Mouse (Mus musculus) liver, postnatal 0 days (tissue): ENCODE measurements around the gene Foxn3. TPM values are rescaled to one million over a fixed set of nuclear protein-coding genes. Genes with fewer than 3 reads are reported as not detected.

Source experiments
- ATAC-seq: fragments of 200-750 bp; cut with Nextera tagmentation; 2 replicates; pipeline ENCODE4 v1.8.0; 2017; ENCODE audit warnings: mild to moderate bottlenecking, moderate library complexity
- DNase-seq: peaks from one replicate; pipeline ENCODE4 v3.0.0-alpha.2; 2016
- H3K27ac ChIP-seq: fragments of 300-500 bp; sonication (generic); 2 replicates; pipeline ENCODE4 v1.5.1; 2014; ENCODE audit warnings: antibody characterized with exemption, moderate library complexity, mild to moderate bottlenecking, low read depth
- H3K27me3 ChIP-seq: fragments of 300-500 bp; sonication (generic); 2 replicates; pipeline ENCODE4 v1.6.1; 2014; ENCODE audit warnings: low read length, control low read depth, mixed read lengths; ENCODE audit not compliant: insufficient read depth
- H3K36me3 ChIP-seq: fragments of 300-500 bp; sonication (generic); replicated peaks from 2 replicates; pipeline ENCODE4 v1.6.1; 2014; ENCODE audit warnings: mild to moderate bottlenecking, control low read depth, low read length, moderate library complexity, mixed read lengths; ENCODE audit not compliant: insufficient read depth
- H3K4me1 ChIP-seq: fragments of 300-500 bp; sonication (generic); 2 replicates; pipeline ENCODE4 v1.6.1; 2014; ENCODE audit warnings: antibody characterized with exemption, mild to moderate bottlenecking, control low read depth; ENCODE audit not compliant: insufficient read depth
- H3K4me2 ChIP-seq: fragments of 300-500 bp; sonication (generic); 2 replicates; pipeline ENCODE4 v1.6.1; 2014; ENCODE audit warnings: low read depth, mild to moderate bottlenecking, low read length, moderate library complexity, mixed read lengths
- H3K4me3 ChIP-seq: fragments of 300-500 bp; sonication (generic); 2 replicates; pipeline ENCODE4 v1.5.1; 2014; ENCODE audit warnings: low read depth, low read length
- H3K9ac ChIP-seq: fragments of 300-500 bp; sonication (generic); replicated peaks from 2 replicates; pipeline ENCODE4 v1.6.1; 2014; ENCODE audit warnings: mild to moderate bottlenecking, moderate library complexity
- H3K9me3 ChIP-seq: fragments of 300-500 bp; sonication (generic); 2 replicates; pipeline ENCODE4 v1.6.1; 2016; ENCODE audit warnings: mild to moderate bottlenecking, control low read depth, low read length, mixed read lengths
- CTCF ChIP-seq: sonication (generic); IDR thresholded peaks from 2 replicates; pipeline ENCODE4 v1.5.1; 2016; ENCODE audit warnings: antibody characterized with exemption, low read depth
- EP300 ChIP-seq: IDR thresholded peaks from 2 replicates; pipeline ENCODE4 v1.6.1; 2016; ENCODE audit warnings: antibody characterized with exemption, low read depth, mild to moderate bottlenecking
- WGBS: fragments of 180-500 bp; shearing (Covaris S2); extraction: QIAGEN DNeasy Blood & Tissue Kit; methylation state at CpG from one replicate; pipeline ENCODE4 v1.1.7; 2014; ENCODE audit not compliant: insufficient replicate concordance; 5-methylcytosine and 5-hydroxymethylcytosine counted together
- polyA plus RNA-seq: library from polyadenylated mRNA; unstranded; fragments of >200 nt; fragmentation: Nextera tagmentation; extraction: Ambion mirVana; gene quantifications from 2 replicates; pipeline ENCODE4 v1.2.1, GENCODE M21; 2015

Foxn3 gene
- polyA plus RNA-seq, 1 experiment from 2014 or later, result 31.2 TPM

- H3K27ac ChIP-seq, result no peak overlapping the region
- TF ChIP-seq EP300 (no peak), CTCF (no peak)
- no peaks in the 10 kb centered on the region for H3K36me3 ChIP-seq
- H3K4me1 ChIP-seq, result peaks cover 34% of the 10 kb centered on the region
- H3K4me2 ChIP-seq, result no peak overlapping the region
- 82% methylated on average over 13 of the region's 13 CpGs for WGBS
- no peaks in the 10 kb centered on the region for H3K9me3 ChIP-seq
- no peak overlapping the region for H3K9ac ChIP-seq
- no peak for ATAC-seq
- no peak for DNase-seq
- no peak overlapping the region for H3K4me3 ChIP-seq
- H3K27me3 ChIP-seq, result no peaks in the 10 kb centered on the region
Observed at GRCm38 (mm10) chr12:99280826-99281225, 282.6 kb downstream of the Foxn3 start.

GRCm38 (mm10) chr12:99280291-99280690 is 283.1 kb downstream of the Foxn3 start:
- Histone ChIP-seq H3K4me2 (no peak overlapping the region), H3K36me3 (no peaks in the 10 kb centered on the region), H3K27me3 (no peaks in the 10 kb centered on the region), H3K9me3 (no peaks in the 10 kb centered on the region), H3K27ac (no peak overlapping the region), H3K4me3 (no peak overlapping the region), H3K4me1 (peaks cover 30% of the 10 kb centered on the region), H3K9ac (no peak overlapping the region)
- DNase-seq (no peak), ATAC-seq (peak; percentile 40; the same call in 1 of the 2 replicates)
- TF ChIP-seq CTCF (no peak), EP300 (peak; percentile 67)
- 32% methylated on average over 4 of the region's 4 CpGs for WGBS

GRCm38 (mm10) chr12:99279426-99279825 is 284.0 kb downstream of the Foxn3 start:
- Histone ChIP-seq H3K9me3 (no peaks in the 10 kb centered on the region), H3K27me3 (no peaks in the 10 kb centered on the region), H3K4me3 (no peak overlapping the region), H3K4me1 (peaks cover 29% of the 10 kb centered on the region), H3K27ac (0 out of 2 replicates have a peak overlapping the region, but pooled peaks have one; percentile 6), H3K36me3 (no peaks in the 10 kb centered on the region), H3K4me2 (no peak overlapping the region), H3K9ac (no peak overlapping the region)
- no peak for DNase-seq
- TF ChIP-seq EP300 (no peak), CTCF (no peak)
- no peak for ATAC-seq
- WGBS, result 76% methylated on average over 4 of the region's 4 CpGs

DNA sequence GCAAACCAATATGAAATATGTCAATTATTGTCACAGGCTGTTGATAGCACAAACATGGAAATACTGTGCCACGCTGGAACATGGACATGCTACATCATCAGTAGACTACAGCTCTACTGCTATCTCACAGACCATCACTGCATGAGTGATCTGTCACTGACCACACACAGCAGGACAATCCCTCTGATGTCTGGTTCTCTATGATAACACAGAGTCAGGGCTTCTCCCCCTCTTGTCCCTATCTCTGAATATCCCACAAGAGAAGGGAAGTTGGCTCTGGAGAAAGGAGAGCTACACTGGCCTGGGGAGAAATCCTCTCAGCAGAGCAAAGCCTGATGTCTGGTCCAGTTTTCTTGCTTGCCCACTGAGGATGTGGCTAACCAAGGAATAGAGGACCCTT is 288.8 kb downstream of the Foxn3 start:
- Histone ChIP-seq H3K4me2 (no peak overlapping the region), H3K4me3 (no peak overlapping the region), H3K27ac (no peak overlapping the region), H3K9me3 (no peaks in the 10 kb centered on the region), H3K36me3 (no peaks in the 10 kb centered on the region), H3K27me3 (no peaks in the 10 kb centered on the region), H3K9ac (no peak overlapping the region), H3K4me1 (peaks cover 12% of the 10 kb centered on the region)
- WGBS, result 50% methylated on average over 1 of the region's 1 CpGs
- DNase-seq, result no peak
- ATAC-seq, result no peak
- TF ChIP-seq CTCF (no peak), EP300 (0 out of 2 replicates have a peak, but pooled peaks have one; percentile 15)

DNA sequence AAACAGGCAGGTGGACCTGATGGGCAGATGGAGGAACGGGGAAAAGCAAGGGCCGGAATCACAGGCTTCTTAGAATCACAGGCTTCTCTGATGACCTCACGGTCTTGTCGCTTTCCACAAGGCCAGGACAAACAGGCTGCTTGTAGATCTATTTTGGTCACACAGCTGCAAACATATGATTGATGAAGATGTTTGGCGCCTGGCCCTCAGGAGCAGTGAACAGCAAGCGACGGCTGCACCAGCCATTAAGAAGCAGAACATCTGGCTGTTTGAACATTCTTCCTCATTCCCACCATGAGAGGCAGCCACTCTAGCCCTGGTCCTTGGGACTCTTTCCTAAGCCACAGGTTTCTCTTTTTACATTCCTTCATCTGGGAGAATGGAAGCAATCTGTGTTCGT is 294.0 kb downstream of the Foxn3 start:
- no peak for DNase-seq
- no peak for TF ChIP-seq CTCF
- no peak for TF ChIP-seq EP300
- H3K9me3 ChIP-seq, result no peaks in the 10 kb centered on the region
- H3K27ac ChIP-seq, result no peak overlapping the region
- H3K9ac ChIP-seq, result no peak overlapping the region
- H3K27me3 ChIP-seq, result no peaks in the 10 kb centered on the region
- no peak overlapping the region for H3K4me3 ChIP-seq
- 61% methylated on average over 8 of the region's 8 CpGs for WGBS
- H3K4me2 ChIP-seq, result no peak overlapping the region
- ATAC-seq, result no peak
- no peaks in the 10 kb centered on the region for H3K36me3 ChIP-seq
- H3K4me1 ChIP-seq, result peaks cover 7% of the 10 kb centered on the region

- Histone ChIP-seq H3K36me3 (no peaks in the 10 kb centered on the region), H3K27me3 (no peaks in the 10 kb centered on the region), H3K27ac (no peak overlapping the region), H3K4me1 (peaks cover 7% of the 10 kb centered on the region; the same call in 1 of the 2 replicates), H3K9me3 (no peaks in the 10 kb centered on the region), H3K4me2 (no peak overlapping the region), H3K4me3 (no peak overlapping the region), H3K9ac (no peak overlapping the region)
- TF ChIP-seq CTCF, result no peak
- no peak for TF ChIP-seq EP300
- ATAC-seq, result no peak
- DNase-seq, result no peak
- 87% methylated on average over 11 of the region's 11 CpGs for WGBS
Observed at GRCm38 (mm10) chr12:99268954-99269353, 294.4 kb downstream of the Foxn3 start.

DNA sequence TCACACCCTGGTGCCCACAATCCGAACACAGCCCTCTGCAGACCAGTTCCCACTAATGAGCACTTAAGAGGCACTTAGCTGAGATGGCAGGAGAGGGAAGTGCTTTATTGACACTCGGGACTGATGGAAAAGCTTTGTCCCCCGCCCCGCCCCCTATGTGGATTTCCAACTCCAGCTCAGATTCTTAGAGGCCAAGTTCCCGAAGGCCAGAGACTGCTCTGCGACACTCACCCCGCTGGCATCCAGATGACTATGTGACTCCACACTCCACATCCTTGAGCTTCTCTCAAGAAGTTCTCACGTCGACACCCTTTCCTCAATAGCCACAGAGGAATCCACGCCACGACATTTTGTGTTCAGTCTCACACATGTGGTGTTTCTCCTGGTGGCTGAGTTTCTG is 295.6 kb downstream of the Foxn3 start:
- WGBS, result 75% methylated on average over 11 of the region's 11 CpGs
- Histone ChIP-seq H3K27ac (no peak overlapping the region), H3K36me3 (no peaks in the 10 kb centered on the region), H3K4me1 (peaks cover 3% of the 10 kb centered on the region; the same call in 1 of the 2 replicates), H3K4me3 (no peak overlapping the region), H3K4me2 (no peak overlapping the region), H3K9ac (no peak overlapping the region), H3K9me3 (no peaks in the 10 kb centered on the region), H3K27me3 (no peaks in the 10 kb centered on the region)
- ATAC-seq, result no peak
- DNase-seq, result no peak
- TF ChIP-seq CTCF, result no peak
- TF ChIP-seq EP300, result no peak
